Mouse (Mus musculus) small intestine, adult 2 months (tissue): Measurements from ENCODE around the gene St6gal1.

Experiments used
- CTCF ChIP-seq: fragments of 200-500 bp; IDR thresholded peaks from 2 replicates; pipeline ENCODE4 v1.5.1; 2012; ENCODE audit warnings: low read depth, mild to moderate bottlenecking, control low read depth, inconsistent platforms, low read length, moderate library complexity, mixed read lengths; ENCODE audit not compliant: insufficient replicate concordance, insufficient read length; ENCODE audit errors: extremely low read depth
- POLR2A ChIP-seq: fragments of 200-500 bp; IDR thresholded peaks from 2 replicates; pipeline ENCODE4 v1.6.1; 2012; ENCODE audit warnings: low read depth, mild to moderate bottlenecking, control low read depth, inconsistent platforms, low read length, moderate library complexity

- TF ChIP-seq POLR2A (no peak), CTCF (no peak)
These were observed 46.7 kb upstream of the St6gal1 start for GRCm38 (mm10) chr16:23177856-23178255.
